Mouse (Mus musculus) ES-Bruce4 (cell line): ENCODE data around the gene Dchs2.

Experiments used
- CTCF ChIP-seq: IDR thresholded peaks from one replicate; pipeline ENCODE4 v1.8.1; 2011; ENCODE audit warnings: low read depth, low read length
- POLR2A ChIP-seq: IDR thresholded peaks from one replicate; pipeline ENCODE4 v1.8.1; 2011; ENCODE audit warnings: low read length; ENCODE audit not compliant: insufficient read depth

DNA sequence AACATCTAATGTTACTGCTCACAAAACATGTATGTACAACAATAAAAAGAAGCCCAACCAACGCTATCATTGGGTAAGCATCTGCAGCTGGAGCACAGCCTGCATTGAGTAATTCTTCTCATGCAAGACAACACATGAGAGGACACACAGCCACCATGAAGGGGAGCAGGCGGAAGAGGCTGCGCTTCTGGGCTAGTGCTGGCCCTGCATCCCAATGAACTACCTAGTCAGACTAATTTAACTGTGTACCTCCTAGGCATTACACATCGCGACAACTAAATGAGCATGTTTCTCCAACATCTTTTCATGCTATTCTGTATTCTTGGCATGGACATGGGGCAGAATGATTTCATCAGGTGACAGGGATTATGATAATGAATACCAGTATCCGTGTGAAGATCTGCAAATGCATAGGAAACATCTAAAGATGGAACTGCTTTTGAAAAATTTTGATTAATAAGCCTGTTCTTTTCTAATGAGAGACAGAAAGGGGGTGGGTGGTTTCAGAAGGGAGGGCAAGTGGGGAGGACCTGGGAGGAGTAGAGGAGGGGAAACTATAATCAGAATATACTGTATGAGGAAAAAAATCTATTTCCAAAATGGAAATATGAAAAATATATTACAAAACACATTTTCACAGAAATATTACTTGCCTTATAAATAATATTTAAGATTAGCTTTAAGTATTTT is 33.9 kb downstream of the Dchs2 start:
- no peak for TF ChIP-seq CTCF
- no peak for TF ChIP-seq POLR2A
